Mouse (Mus musculus) splenic B cell, adult 2 months (primary cell): Measurements from ENCODE around the gene Gm7970.
"Not testable (repeated sequence)": the region's sequence is repeated elsewhere in the genome, so short reads cannot be mapped to it uniquely, and the experiment has no call there.

ENCODE experiments used
- DNase-seq: peaks from one replicate; pipeline ENCODE4 v3.0.0-alpha.2; 2011; ENCODE audit warnings: low read depth, low spot score
- H3K27me3 ChIP-seq: 2 replicates; pipeline ENCODE4 v1.6.1; 2012; ENCODE audit warnings: mild to moderate bottlenecking, low read length, moderate library complexity, mixed read lengths; ENCODE audit not compliant: control insufficient read depth, poor library complexity, insufficient read depth, severe bottlenecking
- H3K36me3 ChIP-seq: 2 replicates; pipeline ENCODE4 v1.6.1; 2012; ENCODE audit warnings: mild to moderate bottlenecking, low read length, moderate library complexity, mixed read lengths; ENCODE audit not compliant: control insufficient read depth, poor library complexity, insufficient read depth, severe bottlenecking

Gm7970 gene

DNA sequence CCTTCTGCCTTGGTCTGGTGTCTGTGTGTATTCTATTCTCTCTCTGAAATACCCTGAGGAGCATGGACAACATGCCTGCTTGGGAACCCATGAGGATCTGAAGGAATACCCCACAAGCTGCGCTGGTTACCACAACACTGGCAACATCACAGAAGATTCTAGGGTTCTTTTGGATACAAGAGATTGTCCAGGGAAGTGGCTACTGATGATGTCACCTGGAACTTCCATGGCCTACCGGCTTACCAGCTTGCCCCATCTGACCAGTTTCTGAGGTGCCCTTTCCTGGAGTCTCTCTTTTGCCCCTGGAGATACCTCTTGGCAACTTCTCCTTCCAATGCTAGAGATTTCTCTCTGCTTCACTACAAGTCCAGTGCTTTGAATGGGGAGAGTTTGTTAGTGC, at the start of gene Gm7970:
TSS of gene Gm7970 (minus strand) at position 101 of the 400 bp plus-strand sequence.
- not testable (repeated sequence) for H3K36me3 ChIP-seq, H3K27me3 ChIP-seq, DNase-seq

DNA sequence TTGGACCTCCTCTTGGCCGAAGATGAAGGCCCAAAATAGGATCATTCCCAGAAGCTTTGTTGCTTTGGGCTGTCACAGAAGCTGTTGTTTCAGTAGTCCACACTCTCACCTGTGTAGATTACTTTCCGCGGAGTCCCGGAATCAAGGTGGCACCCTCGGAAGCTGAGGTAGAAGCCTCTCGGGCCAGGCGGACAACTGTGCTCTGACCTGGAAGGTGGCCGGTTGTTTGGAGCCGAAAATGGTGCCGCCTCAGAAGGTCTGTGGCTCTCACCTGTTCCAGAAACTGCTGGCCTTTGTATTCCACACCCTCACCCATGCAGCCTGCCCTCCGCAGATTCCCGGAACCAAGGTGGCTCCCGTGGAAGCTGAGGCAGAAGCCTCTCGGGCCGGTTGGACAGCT, 45.6 kb upstream of the Gm7970 start:
- not testable (repeated sequence) for H3K36me3 ChIP-seq, H3K27me3 ChIP-seq, DNase-seq

DNA sequence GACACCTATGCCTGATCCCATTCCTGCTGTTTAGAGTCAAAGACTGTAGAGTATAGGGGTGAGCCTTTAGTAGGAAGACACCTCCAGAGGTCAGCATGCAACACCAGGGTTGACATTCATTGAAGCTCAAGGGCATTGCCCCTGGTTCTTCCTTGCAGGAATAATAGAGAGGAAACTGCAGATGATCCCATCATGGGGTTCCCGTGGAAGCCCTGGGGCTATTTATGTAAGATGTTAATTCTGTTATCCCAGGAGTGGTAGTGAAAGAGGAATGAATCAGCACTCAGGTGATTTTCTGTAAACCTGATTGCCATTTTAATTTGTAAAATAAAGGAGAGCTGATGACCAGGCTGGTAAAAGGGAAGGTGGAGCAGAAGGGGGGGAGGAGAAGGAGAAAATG, 31.0 kb upstream of the Gm7970 start:
- not testable (repeated sequence) for H3K27me3 ChIP-seq, DNase-seq, H3K36me3 ChIP-seq

DNA sequence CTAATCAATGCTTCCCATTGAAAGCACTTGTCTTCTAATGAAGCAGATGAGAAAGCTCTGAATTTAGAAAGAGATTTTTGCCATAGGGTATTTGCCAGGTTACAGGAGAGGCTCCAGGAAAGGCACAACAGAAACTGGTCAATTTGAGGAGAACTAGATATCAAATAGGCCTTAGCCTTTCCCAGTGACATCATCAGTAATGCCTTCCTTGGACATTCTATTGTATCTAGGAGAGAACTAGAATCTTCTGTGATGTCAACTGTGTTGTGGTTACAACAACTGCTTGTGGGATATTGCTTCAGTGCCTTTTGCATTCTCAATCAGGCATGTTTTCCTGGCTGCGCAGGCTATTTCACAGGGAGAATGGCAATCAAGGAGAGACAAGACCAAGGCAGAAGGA, 17.5 kb upstream of the Gm7970 start, which contains the start of gene 1700049E17Rik2:
TSS of gene 1700049E17Rik2 (plus strand) at position 301 of the 400 bp plus-strand sequence.
- not testable (repeated sequence) for H3K27me3 ChIP-seq, H3K36me3 ChIP-seq, DNase-seq

DNA sequence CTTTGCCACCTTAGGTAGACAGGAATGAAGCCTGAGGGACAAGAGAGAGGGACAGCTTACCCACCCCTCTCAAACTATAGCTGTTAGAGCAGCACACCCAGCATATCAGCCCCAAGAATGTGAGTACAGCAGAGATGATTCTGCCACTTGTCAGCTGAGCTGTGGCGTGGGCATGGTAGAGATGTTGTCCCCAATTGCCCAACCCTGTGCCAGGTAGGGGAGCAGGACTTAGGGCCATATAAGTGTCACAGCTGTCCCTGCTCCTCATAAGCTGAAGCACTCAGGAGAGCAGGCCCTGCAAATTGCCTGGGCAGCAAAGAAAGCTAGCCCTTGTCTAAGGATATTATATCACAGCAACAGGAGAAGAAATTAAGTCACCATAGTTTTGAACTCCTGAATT, 30.7 kb downstream of the Gm7970 start:
- H3K27me3 ChIP-seq, DNase-seq, H3K36me3 ChIP-seq: not testable (repeated sequence)

DNA sequence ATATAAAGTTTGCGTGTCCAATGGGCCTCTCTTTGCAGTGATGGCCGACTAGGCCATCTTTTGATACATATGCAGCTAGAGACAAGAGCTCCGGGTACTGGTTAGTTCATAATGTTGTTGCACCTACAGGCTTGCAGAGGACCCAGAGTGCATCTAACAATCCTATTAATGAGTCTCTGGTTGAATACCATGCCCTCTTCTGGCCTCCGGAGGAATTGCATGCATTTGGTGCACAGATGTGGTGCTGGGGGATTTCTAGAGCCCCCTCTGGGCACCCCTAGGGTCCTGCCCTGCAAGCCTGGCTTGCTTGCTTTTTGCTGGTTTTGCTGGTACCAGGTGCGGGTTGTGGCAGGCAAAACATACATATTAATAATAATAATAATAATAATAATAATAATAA, 34.7 kb downstream of the Gm7970 start:
- not testable (repeated sequence) for H3K36me3 ChIP-seq, H3K27me3 ChIP-seq, DNase-seq
